Mouse (Mus musculus): ENCODE measurements around the gene Atf2.
A peak's percentile ranks its signal among the peaks of the same experiment; 100 is the strongest.
"Not testable (repeated sequence)": the region's sequence is repeated elsewhere in the genome, so short reads cannot be mapped to it uniquely, and the experiment has no call there.

Gene Atf2

DNA sequence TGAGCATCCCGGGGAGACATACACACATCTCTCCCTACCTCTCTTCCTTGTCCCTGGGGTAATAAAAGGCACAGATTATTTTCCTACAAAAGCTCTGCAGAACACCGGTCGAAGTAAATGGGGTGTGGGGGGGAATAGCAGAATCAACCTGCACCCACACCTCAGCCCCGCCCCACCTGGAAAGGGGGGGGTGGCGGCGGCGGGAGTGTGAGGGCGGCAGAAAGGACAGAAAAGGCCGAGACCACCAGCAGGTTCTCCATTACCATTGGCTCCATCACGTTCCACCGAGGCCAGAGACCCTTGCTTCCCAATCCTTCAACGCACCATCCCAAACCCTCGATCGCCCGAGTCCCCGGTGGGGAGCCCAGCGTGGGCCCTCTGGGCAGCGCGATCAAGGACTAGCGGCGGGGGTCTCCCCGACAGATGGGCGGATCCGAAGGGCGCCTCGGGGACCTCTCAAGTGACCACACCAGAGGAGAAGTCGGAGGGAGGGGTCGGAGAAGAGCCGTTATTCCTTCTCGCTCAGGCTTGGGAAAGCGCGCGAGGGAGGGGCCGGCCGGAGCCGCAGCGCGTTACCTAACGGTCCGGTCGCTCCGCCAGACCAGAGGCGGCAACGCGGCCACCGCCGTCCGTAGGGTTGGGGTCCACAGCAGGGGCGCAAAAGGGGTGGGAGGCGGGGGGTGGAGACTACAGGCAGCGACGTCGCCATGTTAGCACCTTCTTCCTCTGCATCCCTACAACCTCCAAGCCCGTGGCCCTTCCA, 557 bp downstream of the Atf2 start:
- DNase-seq (ENCODE audit: extremely low spot score, low spot score): peak; percentile 82

DNA sequence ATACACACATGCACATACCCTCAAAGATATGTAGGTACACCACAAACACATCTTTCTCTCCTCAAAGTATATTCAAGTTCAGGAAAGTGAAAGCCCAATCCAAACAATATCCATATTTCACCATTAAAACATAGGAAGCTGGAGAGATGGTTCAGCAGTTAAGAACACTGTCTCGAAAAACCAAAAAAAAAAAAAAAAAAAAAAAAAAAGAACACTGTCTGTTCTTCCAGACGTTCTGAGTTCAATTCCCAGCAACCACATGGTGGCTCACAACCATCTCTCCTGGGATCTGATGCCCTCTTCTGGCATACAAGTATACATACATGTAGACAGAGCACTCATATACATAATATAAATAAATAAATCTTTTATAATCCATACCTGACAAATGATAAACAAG, 6.4 kb downstream of the Atf2 start:
- DNase-seq (ENCODE audit: extremely low spot score, low spot score): no peak

DNA sequence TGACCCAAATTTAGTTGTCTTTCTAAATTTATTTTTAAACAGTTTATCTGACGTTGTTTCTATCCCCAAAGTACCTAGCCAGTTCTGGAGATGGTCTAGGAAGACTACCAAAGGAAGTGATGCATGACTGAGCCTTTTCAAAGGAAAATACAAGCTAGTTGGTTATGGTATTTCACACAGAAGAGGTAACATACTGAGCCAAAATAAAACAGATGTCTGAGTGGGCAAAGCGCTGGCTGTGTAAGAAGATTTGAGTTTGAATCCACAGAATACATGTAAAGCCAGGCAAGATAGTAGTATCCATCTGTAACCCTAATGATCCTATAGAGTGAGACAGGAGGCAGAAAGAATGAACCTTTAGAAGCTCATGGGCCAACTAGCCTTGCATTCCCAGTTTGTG, 14.5 kb downstream of the Atf2 start:
- DNase-seq (ENCODE audit: extremely low spot score, low spot score): no peak

DNA sequence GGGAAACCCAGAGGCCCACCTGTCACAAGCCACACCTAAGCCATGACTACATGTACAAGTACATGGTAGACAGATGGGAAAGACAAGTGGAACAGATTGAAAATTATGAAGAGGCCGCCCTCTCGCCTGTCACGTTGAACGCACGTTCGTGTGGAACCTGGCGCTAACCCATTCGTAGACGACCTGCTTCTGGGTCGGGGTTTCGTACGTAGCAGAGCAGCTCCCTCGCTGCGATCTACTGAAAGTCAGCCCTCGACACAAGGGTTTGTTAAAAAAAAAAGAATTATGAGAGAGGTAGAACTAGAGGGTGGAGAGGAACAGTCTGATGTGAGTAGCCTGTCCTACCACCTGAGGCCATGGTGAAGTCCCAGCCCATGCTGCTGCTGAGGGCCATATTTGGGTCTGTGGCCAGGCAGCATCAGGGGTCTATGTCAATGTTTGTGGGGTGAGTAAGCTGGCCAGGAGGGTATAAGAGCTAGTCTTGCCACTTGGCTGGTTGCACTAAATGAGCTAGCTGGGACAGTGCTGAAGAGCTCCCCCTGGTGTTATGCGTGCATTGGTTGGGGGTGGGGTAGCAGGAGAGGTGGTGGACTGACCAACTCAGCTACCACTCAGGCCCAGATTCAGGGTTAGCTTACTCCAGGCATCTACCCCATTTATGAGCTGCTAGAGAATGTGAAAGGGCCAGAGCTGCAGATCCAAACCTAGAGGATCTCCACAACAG, 24.5 kb downstream of the Atf2 start:
- no peak for DNase-seq (ENCODE audit: extremely low spot score, low spot score)

DNA sequence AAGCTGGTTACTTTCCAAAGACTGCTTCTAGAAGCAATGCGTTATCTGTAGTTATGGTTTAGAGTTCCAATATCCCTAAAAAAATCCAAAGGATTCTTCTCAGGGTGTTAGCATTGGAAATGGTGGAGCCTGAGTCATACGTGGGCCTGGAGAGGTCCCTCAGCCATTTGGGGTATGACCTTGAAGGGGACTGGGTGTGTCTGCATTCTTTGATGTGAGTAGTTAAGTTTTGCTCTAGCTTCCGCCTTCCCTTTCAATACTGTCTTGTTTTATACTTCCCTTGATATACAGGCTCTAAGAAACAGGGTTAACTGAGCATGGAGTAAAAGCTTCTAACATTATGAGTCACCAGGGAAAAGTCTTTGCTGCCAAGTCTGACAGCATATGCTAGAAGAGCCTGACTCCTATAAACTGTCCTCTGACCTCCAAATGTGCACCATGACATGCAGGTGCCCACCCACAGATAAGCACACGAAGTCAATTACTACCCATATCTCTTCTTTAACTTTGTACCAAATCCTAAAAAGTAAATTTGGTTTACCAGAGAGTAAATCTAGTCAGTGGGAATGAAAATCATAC, 32.3 kb downstream of the Atf2 start:
- DNase-seq (ENCODE audit: extremely low spot score, low spot score): no peak

DNA sequence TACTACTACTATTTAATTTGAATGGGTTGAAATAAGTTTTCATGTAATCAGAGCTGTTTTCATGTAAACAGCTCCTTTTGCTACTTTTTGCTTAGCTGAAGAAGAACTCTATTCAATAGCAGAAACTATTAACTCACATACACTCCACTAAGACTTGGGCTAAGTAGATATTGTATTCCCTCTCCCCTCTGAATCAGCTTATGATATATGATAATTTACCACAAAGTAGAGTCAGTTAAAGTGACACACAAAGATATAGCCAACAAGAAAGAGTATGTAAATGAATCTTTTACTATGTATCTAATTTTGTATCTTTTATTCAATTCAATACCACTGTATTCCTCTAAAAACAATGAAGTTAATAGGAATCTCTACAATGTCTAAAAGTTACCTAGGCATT, 35.1 kb downstream of the Atf2 start:
- DNase-seq (ENCODE audit: extremely low spot score, low spot score): no peak

DNA sequence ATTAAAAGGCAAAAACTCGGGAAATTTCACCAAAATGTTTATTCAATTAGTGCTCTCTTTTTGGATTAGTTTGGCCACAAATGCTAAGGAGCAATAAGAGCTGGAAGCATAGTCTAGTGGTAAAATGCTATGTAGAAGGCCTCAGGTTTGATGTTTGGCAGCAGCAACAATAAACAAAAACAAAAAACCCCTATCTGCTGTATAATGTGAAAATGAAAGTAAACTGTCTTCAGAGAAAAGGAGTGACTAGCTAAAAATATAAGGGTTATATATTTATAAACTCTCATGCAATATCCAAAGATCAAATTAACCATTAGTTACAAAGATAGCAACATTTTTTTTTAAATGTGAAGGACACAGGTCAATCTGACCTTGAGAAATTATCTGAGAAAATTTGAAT, 36.2 kb downstream of the Atf2 start:
- no peak for DNase-seq (ENCODE audit: extremely low spot score, low spot score)

DNA sequence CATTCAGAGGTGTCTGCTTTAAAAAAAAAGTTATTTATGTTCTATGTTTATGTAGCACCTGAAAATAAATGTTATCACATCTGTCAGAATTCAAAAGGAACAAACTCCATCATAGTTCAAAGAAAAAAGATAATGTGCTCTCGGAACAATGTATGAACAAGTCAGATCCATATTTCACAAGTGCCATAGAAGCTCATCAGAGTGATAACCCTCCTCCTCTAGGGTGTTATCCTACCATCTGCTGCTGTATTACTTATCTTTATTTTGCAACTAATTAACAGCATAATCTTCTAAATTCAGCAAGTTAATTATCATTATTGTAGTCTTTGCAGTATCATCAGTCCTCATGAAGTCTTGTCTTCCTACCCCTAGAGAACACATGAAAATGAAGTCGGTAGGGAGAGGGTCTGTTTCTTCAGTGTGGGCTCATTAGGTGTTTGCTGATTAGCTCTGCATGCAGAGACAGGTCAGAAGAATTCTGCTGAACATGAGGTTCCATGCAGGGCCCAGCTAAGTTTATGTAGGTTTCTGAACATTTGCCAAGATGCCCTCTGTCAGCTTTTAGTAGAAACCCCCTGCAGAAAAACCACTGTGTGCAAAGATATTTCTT, 57.9 kb downstream of the Atf2 start:
- DNase-seq (ENCODE audit: extremely low spot score, low spot score): no peak

DNA sequence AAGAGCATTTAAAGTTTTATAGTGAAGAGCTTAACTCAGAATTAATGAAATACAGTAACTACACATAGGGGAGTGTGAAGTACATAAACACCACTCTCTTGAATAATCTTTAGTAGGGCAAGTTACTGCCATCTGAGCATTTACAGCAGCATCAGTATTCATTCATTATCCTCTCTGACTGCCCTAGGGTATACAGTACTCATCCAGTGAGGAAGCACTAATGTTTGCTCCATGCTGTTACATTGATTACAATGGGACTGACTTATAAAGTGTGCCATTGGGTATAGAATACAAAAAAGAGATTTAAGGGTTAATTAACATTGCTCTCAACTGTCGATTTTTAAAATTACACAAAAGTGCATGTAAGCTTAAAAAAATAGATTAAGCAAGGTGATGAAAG, 59.2 kb downstream of the Atf2 start:
- DNase-seq (ENCODE audit: extremely low spot score, low spot score): no peak

DNA sequence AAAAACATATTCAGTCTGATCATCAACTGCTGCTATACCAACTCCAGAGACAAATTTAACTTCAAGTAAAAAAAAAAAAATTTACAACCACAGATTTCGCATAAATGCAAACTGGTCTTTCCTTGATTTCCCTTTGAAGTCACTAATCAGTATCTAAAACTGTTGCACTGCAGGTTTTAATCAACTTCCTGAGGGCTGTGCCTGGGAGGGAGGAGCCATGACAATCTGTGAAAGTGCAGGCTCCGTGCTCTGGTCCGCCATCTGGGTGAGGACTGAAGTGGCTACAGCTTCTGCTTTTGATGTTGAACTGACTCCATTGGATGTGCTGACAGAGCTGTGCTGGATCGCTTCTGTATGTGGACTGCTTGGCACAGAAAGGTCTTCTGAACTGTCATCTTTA, 73.7 kb downstream of the Atf2 start:
- no peak for DNase-seq (ENCODE audit: extremely low spot score, low spot score)

DNA sequence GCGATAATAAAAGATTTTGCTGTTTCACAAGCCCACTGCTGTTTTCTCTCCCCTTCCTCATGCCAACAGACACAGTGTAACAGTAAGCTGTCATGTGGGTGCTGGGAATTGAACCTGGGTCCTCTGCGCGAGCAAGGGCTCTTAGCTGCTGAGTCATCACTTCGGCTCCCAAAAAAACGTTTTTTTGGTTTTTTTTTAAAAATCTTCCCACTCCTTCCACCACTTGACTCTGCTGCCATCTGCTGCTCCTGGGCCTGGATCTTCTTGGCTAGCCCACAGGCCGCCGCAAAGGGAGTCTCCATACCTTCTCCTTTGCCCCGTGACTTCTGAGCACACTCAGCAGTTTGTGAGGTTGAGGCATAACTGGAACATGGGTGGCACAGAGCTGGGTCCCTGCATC, 84.8 kb downstream of the Atf2 start:
- DNase-seq (ENCODE audit: extremely low spot score, low spot score): no peak

DNA sequence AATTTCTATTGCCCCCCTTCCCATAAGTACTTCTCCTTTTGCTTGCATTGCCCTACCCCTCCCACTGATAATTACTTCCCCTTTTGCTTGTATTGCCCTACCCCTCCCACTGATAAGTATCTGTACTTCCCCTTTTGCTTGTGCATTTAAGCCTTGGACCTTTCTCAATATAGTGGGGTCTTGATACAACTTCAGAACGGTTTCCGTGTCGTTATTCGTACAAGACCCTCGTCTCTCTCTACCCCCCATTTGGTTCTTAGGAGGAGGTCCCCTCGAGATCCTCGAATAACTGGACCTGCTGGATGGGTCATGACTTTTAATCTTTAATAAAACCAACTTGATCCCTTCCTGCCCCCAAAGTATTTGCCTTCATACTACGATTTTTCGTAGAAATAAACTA, 92.3 kb downstream of the Atf2 start:
- DNase-seq (ENCODE audit: extremely low spot score, low spot score): not testable (repeated sequence)

DNA sequence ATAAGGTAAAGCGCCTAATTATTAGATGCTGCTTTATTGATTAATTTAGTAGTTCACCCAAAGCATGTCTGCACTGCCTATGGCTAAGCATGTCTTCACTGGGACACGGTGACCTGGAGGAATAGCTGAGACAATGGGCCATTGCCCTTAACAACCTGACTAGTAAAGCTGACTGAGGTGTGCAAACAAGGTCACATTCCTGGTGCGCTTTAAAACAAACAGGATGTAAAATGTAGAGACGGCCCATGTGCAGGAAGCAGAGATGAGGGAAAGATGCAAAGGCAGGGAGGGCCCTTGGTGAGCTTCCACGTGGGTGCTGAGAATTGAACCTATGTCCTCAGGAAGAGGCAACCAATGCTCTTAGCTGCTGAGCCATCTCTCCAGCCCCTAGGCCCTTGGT, 93.7 kb downstream of the Atf2 start:
- no peak for DNase-seq (ENCODE audit: extremely low spot score, low spot score)

DNA sequence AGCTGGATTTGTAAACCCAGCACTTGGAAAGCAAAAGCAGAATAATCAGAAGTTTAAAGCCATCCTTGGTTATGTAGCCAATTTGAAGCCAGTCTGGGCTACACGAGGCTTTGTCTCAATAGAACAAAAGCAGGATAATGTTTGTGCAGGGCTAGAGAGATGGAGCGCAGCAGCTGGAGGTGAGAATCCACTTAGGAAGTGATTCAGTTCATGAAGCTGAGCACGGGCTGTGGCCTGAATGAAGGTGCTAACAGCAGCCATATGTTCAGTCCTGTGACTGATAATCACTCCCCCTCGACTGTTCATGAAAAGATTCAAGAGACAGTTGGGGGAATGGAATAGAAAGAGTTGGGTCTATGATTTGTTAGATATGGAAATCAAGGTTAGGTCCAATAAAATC, 94.3 kb downstream of the Atf2 start:
- DNase-seq (ENCODE audit: extremely low spot score, low spot score): no peak

DNA sequence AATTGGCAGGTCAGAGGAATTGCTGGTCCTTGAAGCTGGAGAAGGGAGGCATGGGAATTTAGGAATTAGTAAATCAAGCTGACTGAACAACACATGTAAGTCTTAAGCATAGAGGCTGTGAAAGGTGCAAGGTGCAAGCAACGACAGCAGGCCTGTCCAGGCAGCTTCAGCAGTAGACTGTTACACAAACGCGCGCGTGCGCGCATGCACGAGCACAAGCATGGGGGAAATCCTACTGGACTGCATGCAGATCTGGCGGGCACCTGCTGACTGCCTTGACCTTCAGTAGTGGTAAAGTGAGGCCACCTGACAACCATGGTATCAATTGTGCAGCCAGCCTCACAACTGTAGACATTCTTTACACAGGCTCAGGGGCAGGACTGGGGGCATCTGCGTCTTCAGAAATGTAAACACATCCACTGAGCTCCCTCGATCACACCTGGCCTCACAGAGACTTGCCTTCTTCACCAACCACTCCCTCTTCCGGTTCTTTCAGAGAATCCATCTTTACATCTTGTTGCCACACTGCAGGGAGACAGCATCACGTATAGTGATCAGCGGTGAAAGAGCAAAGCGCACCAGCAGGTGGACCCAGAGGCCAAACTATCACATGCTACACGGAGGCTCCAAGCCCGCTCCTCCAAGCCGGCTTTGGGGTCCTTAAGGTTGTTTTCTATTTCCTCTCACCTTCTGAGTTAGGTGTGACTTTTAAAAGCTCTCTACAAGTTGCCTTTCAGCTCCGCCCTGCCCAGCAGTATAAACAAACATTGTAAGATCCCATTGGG, 100.4 kb downstream of the Atf2 start:
- DNase-seq (ENCODE audit: extremely low spot score, low spot score): no peak

DNA sequence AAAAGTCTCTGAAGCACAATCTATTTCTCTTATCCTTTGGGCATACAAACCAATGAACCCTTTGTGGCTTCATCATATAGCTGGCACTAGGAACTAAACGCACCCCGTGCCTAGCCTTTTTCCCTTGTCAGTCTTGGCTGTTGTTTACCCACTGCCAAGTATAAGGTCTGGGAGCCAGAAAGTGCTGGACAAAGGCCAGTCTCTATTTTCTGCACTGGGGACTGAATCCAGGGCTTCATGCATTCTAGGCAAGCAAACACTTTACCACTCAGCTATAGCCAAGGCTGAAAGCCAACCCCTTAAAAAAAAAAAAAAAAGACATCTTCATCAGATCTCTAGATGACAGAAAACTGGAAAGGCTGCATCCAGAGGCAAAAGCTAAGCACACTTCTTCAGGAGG, 102.1 kb downstream of the Atf2 start:
- DNase-seq (ENCODE audit: extremely low spot score, low spot score): no peak

DNA sequence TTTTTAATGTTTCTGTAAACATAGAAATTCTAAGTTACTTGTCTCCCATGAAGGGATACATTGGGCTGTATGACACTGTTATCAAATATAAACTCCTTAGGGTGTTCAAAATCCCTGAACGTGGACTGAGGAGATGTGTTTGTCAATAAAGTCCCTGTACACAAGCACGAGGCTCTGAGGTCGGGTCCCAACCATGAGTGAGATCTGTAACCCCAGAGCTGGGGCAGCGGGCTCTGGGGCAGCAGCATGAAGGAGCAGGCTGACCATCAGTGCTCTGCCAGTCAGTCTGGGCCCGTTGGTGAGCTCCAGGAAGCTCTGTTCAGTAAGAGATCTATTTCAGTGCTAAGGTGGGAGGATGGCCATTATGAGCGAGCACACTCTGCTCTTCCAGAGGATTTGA, 104.0 kb downstream of the Atf2 start:
- no peak for DNase-seq (ENCODE audit: extremely low spot score, low spot score)

DNA sequence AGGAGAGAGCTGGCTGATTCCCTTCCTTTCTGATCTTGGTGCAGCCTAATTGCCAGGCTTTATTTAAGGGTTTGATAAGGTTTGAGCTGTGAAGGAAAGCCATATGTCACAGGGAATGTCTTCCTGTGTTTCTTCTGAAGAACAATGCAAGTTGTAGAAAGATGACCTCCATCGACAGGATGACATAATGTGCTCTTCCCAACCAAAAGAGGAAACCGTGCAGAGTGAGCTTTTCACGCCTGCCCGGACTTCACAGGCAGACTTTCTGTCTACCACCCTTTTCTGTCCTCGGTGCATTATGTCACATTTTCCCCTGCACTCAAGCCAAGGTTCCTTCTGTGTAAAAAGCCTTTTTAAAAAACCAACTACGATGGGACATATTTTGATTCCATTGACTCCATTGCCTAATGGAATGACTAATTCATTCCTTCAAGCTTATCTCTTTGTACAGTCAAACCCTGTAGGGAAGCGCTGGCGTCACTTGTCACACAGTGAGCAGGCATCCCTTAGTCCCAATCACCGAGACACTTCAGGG, 110.0 kb downstream of the Atf2 start:
- DNase-seq (ENCODE audit: extremely low spot score, low spot score): no peak

DNA sequence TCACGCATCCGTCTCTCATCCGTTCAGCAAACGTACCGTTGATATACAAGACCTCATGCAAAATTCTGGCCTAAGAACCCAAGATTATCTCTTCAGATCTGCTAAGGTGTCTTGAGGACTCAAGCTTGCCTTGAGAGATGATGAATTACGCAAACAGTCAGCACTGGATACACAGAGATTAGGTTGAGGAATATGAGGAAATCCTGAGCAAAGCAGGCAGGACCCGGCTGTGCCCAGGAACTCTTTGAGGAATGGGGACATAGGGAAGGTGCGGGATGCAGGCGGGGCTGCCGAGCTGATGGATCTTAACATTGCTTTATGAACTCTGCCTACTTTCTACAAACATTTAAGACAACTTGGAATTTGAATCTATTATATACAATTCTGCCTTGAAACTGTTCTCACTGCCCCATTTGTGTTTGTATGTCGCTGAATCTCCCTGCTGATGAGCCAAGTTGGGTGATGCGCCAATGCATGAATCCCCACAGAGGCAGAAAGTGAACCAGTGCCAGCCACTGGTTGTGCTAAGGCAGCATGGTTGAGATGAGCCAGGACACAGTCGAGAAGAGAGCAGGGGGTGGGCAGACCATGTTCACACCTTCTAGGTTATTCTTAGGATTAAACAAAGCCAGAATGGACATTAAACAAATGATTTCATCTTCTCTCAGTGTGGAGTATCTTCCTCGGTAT, 112.0 kb downstream of the Atf2 start:
- no peak for DNase-seq (ENCODE audit: extremely low spot score, low spot score)

DNA sequence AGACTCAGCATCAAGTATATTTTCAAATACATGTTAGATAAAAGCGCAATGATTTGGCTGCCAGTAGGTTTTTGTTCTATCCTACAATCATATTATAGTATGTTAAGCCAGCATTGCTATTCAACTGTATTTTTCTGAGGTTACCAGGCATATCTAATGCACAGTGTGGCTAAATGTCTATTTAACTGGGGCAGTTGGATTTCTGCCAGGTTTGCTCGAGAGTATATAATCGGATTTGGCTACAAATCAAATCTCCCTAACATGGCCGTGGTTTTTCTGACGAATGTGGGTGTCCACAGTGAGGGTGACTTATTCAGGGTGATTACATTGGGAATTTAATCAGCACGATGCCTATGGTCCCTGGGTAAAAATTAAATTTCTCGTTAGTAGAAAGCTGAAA, 112.6 kb downstream of the Atf2 start:
- no peak for DNase-seq (ENCODE audit: extremely low spot score, low spot score)
